Comparison of ENCODE assay signal across 29 mouse cellular contexts in the genomic region with DNA sequence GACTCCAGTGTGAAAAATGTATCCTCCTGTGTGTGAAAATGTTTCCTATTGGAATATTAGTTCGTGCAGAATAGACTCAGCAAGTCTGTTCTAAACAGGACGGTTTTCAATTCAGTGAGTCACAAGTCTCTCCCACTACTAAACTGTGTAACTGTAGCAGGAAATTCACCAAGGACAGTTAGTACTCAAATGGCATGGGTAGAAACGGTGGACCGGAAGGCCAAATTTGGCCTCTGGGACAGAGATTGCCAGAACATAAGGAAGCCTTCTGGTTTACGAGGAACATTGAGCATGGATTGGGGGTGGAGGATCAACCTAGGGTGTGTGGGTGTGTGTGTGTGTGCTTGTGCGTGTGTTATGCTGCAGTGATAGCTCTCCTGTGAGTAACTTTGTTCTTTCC. TPM values are rescaled to one million over a fixed set of nuclear protein-coding genes. Genes with fewer than 3 reads are reported as not detected.
DNase-seq lines count a peak whose midpoint lies in the region; ATAC-seq lines count a peak whose summit lies in the region.
"Had no signal": no experiment of that assay in that cellular context is flagged by ENCODE, and none has a peak within 500 bp of the region (broad histone marks: within the 10 kb centered on the region; RNA-seq: fewer than 3 reads in every experiment).

No protein-coding gene starts in this region.

- H3K27me3 ChIP-seq in heart, embryonic 12.5 days (replicated peaks) = no peaks in the 10 kb centered on the region
- H3K27me3 ChIP-seq: embryonic facial prominence, embryonic 12.5 days; hindbrain, embryonic 15.5 days; kidney, embryonic 15.5 days; midbrain, embryonic 15.5 days; neural tube, embryonic 12.5 days; stomach, embryonic 15.5 days had no signal

- H3K4me1 ChIP-seq in heart, embryonic 12.5 days (replicated peaks) = peaks cover 9% of the 10 kb centered on the region
- H3K4me1 ChIP-seq: hindbrain, embryonic 15.5 days; neural tube, embryonic 12.5 days had no signal

- no peaks in the 10 kb centered on the region for H3K9me3 ChIP-seq in heart, embryonic 12.5 days (replicated peaks)
- H3K9me3 ChIP-seq: embryonic facial prominence, embryonic 12.5 days; hindbrain, embryonic 10.5 days; hindbrain, embryonic 15.5 days; kidney, embryonic 15.5 days; midbrain, embryonic 15.5 days; neural tube, embryonic 12.5 days; stomach, embryonic 15.5 days had no signal

- no peak overlapping the region for H3K27ac ChIP-seq in heart, embryonic 12.5 days (ENCODE audit: poor library complexity, severe bottlenecking)
- H3K27ac ChIP-seq: embryonic facial prominence, embryonic 12.5 days; gastrocnemius, adult 2 months; heart, adult 2 months; hindbrain, embryonic 10.5 days; hindbrain, embryonic 15.5 days; kidney, embryonic 15.5 days; liver, embryonic 14.5 days; midbrain, embryonic 15.5 days; neural tube, embryonic 12.5 days; stomach, embryonic 15.5 days had no signal

- H3K9ac ChIP-seq in heart, embryonic 12.5 days = no peak overlapping the region
- H3K9ac ChIP-seq: embryonic facial prominence, embryonic 12.5 days; hindbrain, embryonic 15.5 days; kidney, embryonic 15.5 days; liver, embryonic 14.5 days; midbrain, embryonic 15.5 days; neural tube, embryonic 12.5 days; stomach, embryonic 15.5 days had no signal

- whole genome bisulfite sequencing in heart, embryonic 12.5 days = 72% methylated on average over 6 of the region's 6 CpGs

- H3K4me2 ChIP-seq in heart, embryonic 12.5 days = no peak overlapping the region
- H3K4me2 ChIP-seq: embryonic facial prominence, embryonic 12.5 days; hindbrain, embryonic 15.5 days; kidney, embryonic 15.5 days; midbrain, embryonic 15.5 days; neural tube, embryonic 12.5 days; stomach, embryonic 15.5 days had no signal

- intact Hi-C loops in left cerebral cortex, postnatal 4 days (cut with DNase I) = loop anchor here (5.0 kb wide), 1 partner anchor 245 kb away; no protein-coding TSS in a partner anchor

- H3K36me3 ChIP-seq in heart, embryonic 12.5 days = no peaks in the 10 kb centered on the region
- H3K36me3 ChIP-seq: embryonic facial prominence, embryonic 12.5 days; hindbrain, embryonic 10.5 days; hindbrain, embryonic 15.5 days; kidney, embryonic 15.5 days; midbrain, embryonic 15.5 days; neural tube, embryonic 12.5 days; stomach, embryonic 15.5 days had no signal

- ATAC-seq in heart, embryonic 12.5 days (ENCODE audit: insufficient number of reproducible peaks, low FRiP score) = no peak
- ATAC-seq: forebrain, embryonic 14.5 days; midbrain, embryonic 15.5 days had no signal

- no peak overlapping the region for H3K4me3 ChIP-seq in heart, embryonic 12.5 days
- H3K4me3 ChIP-seq: embryonic facial prominence, embryonic 12.5 days; gastrocnemius, adult 2 months; heart, adult 2 months; hindbrain, embryonic 10.5 days; hindbrain, embryonic 15.5 days; kidney, embryonic 15.5 days; midbrain, embryonic 15.5 days; neural tube, embryonic 12.5 days; stomach, embryonic 15.5 days had no signal

- DNase-seq in heart, adult 11 months = peak; percentile 45
- no peak for DNase-seq in heart, adult 8-10 months (ENCODE audit: low spot score)
- DNase-seq in left cerebral cortex, adult 9 months (ENCODE audit: low spot score in 2 of 2) = peak; percentile 5 to 11
- DNase-seq in left cerebral cortex, postnatal 4 days = no peak
- DNase-seq in adrenal gland, adult 8-10 months = peak; percentile 14
- peak; percentile 23 to 30 for DNase-seq in adrenal gland, postnatal 36 days
- DNase-seq: B cell, adult 2 months; cerebellum, adult 11-12 months; cerebellum, adult 9-11 months; embryo, embryonic 11 days; gastrocnemius, adult 2 months; gastrocnemius, postnatal 36 days; heart, adult 2 months; heart, postnatal 14 days; kidney, adult 18-20 months; kidney, postnatal 25 days; liver; lung, adult 2 months; lung, postnatal 10 days had no signal

RNA-seq across cellular contexts. Expression of a gene that starts 41.2 kb away (rescaled TPM):
- 100 to 1,000 TPM; 155 to 268 (median 219) TPM for total RNA-seq in heart, adult 8-10 months (2022)
- 100 to 1,000 TPM; 284 to 314 TPM for total RNA-seq in left cerebral cortex, postnatal 4 days (2021)
- 100 to 1,000 TPM; 163 to 303 (median 206) TPM for total RNA-seq in adrenal gland, adult 8-10 months (2022)
- 100 to 1,000 TPM; 287 to 329 TPM for total RNA-seq in adrenal gland, postnatal 36 days (2021)
- 405 and 423 TPM in 2 replicates for polyA plus RNA-seq in heart, embryonic 12.5 days (2016; fragmentation: Nextera tagmentation; extraction: Ambion mirVana)

Comparison
In these comparisons a context has a peak if more than half of its experiments do, and no peak if none do; other contexts are left out.
1. DNase-seq: peak in heart, adult 11 months (single experiment), left cerebral cortex, adult 9 months (2 of 2), adrenal gland, adult 8-10 months (single experiment) and adrenal gland, postnatal 36 days (2 of 2); none in heart, adult 8-10 months (single experiment) and left cerebral cortex, postnatal 4 days (single experiment).